Mouse (Mus musculus) adrenal gland (tissue): Measurements from ENCODE around the gene Pm20d2.

ENCODE experiments used
- intact Hi-C: fragments of 180-260 bp; cut with DNase I; formaldehyde crosslinking; loops from one replicate; pipeline ENCODE4 v1.15.1; 2025

Gene Pm20d2

DNA sequence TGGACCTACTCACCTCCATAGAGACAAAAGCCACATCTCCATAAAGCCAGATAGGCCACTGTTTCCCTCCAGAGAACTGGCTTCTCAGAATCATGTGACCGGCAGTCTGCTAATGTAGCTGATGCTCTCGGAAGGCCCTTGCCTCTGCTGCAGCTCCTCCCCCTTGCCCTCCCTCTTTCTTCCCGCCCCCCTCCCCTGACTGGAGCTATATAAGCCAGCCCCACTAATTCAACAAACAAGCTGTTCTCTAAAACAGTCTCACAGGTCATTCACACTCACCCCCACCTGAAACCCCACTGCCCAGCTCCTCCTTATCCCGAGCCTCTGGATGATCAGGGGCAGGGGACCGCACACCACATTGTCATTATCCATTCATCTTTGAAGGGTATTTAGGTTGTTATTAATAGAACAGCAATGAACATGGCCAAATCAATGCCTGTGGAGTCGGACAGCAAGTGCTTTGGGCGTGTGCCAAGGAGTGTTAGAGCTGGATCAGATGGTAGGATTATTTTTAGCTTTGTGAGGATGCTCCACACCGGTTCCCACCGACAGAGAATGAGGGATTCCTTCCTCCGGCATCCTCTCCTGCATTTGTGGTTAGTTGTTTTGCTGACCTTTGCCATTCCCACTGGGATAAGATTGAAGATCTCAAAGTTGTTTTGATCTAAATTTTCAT is 64.0 kb downstream of the Pm20d2 start:
- intact Hi-C loops: loop anchor here (2.0 kb wide), 1 partner anchor 167 kb away; no protein-coding TSS in a partner anchor

DNA sequence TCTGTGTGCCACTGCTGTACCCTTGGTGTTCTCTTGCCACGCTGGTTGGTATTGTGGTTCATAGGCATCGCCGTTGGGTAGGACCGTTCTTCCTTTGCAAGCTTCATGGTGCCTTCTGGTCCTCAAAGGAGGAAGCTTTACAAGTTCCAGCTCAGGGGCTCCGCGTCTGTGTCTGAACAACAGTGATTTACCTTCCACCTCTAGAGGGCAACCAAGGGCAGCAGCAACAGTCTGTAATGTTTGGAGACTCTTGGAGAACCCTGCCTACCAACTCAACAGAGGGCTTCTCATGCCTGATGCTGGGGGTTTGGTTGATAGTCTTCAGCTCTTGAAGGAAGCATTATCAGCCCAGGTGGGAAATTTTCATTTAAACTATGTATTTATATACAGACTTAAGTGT is 65.0 kb downstream of the Pm20d2 start:
- intact Hi-C loops: loop anchor here (1.0 to 2.0 kb wide), 2 partner anchors 80 to 168 kb away; no protein-coding TSS in a partner anchor
